Mouse (Mus musculus) ES-Bruce4 (cell line): ENCODE measurements around the gene Lrrc36. TPM values are rescaled to one million over a fixed set of nuclear protein-coding genes. Genes with fewer than 3 reads are reported as not detected.

Experiments used
- H3K27ac ChIP-seq: 2 replicates; pipeline ENCODE4 v1.5.1; 2012; ENCODE audit warnings: low read length, inconsistent platforms; ENCODE audit not compliant: insufficient read depth
- H3K27me3 ChIP-seq: 2 replicates; pipeline ENCODE4 v1.6.1; 2012; ENCODE audit warnings: mild to moderate bottlenecking, low read length, inconsistent platforms; ENCODE audit not compliant: control insufficient read depth, poor library complexity, insufficient read depth, severe bottlenecking
- H3K36me3 ChIP-seq: 2 replicates; pipeline ENCODE4 v1.6.1; 2012; ENCODE audit warnings: inconsistent platforms, mild to moderate bottlenecking, low read length, moderate library complexity; ENCODE audit not compliant: control insufficient read depth, poor library complexity, insufficient read depth, severe bottlenecking
- H3K4me1 ChIP-seq: one replicate; pipeline ENCODE4 v1.8.1; 2011; ENCODE audit warnings: low read length; ENCODE audit not compliant: control insufficient read depth, insufficient read depth
- H3K4me3 ChIP-seq: 2 replicates; pipeline ENCODE4 v1.5.1; 2011; ENCODE audit warnings: low read depth, mild to moderate bottlenecking, low read length
- H3K9ac ChIP-seq: 2 replicates; pipeline ENCODE4 v1.6.1; 2012; ENCODE audit warnings: low read depth, mild to moderate bottlenecking, inconsistent platforms; ENCODE audit not compliant: poor library complexity, severe bottlenecking
- H3K9me3 ChIP-seq: replicated peaks from 2 replicates; pipeline ENCODE4 v1.6.1; 2012; ENCODE audit warnings: mild to moderate bottlenecking, low read length, inconsistent platforms; ENCODE audit not compliant: control insufficient read depth, poor library complexity, insufficient read depth, severe bottlenecking
- CTCF ChIP-seq: IDR thresholded peaks from one replicate; pipeline ENCODE4 v1.8.1; 2011; ENCODE audit warnings: low read depth, low read length
- EP300 ChIP-seq: IDR thresholded peaks from 2 replicates; pipeline ENCODE4 v1.6.1; 2011; ENCODE audit warnings: low read depth, low read length; ENCODE audit not compliant: insufficient read depth
- POLR2A ChIP-seq: IDR thresholded peaks from one replicate; pipeline ENCODE4 v1.8.1; 2011; ENCODE audit warnings: low read length; ENCODE audit not compliant: insufficient read depth
- polyA plus RNA-seq: library from polyadenylated mRNA; stranded (reverse); fragments of >200 nt; gene quantifications from 2 replicates; pipeline ENCODE4 v1.2.4, GENCODE M21; 2011; ENCODE audit warnings: low read depth; ENCODE audit not compliant: missing spikeins, insufficient read depth, insufficient read length

Gene Lrrc36
- polyA plus RNA-seq, 1 experiment, result 1.3 TPM

GRCm38 (mm10) chr8:105441433-105441832 is 28.1 kb downstream of the Lrrc36 start:
- Histone ChIP-seq H3K9me3 (no peaks in the 10 kb centered on the region), H3K36me3 (no peaks in the 10 kb centered on the region), H3K27me3 (no peaks in the 10 kb centered on the region), H3K4me1 (no peaks in the 10 kb centered on the region), H3K9ac (no peak overlapping the region), H3K4me3 (no peak overlapping the region), H3K27ac (no peak overlapping the region)
- TF ChIP-seq POLR2A (no peak), CTCF (peak; percentile 74), EP300 (no peak)

DNA sequence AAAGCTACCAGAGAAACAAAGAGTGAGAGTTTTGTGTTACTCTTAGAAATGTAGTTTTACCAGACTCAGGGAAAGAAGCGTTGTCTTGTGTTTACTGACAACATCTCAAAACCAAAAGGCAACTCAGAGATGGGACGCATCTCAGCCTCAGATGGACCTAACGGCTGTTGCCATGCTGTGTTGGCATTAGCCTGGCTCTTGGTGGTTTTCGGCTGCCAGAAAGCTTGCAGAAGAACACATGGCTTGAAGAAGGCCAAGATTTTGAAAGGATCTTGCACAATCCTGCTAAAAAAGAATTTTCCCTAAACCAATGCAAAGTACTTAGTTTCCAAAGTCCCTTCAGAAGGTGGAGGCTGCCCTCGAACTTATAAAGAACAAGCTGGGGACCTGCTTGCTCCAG is 29.3 kb downstream of the Lrrc36 start:
- no peak overlapping the region for H3K9ac ChIP-seq
- H3K27me3 ChIP-seq, result no peaks in the 10 kb centered on the region
- no peak overlapping the region for H3K4me3 ChIP-seq
- no peaks in the 10 kb centered on the region for H3K9me3 ChIP-seq
- no peak for TF ChIP-seq EP300
- TF ChIP-seq POLR2A, result no peak
- no peak for TF ChIP-seq CTCF
- H3K36me3 ChIP-seq, result no peaks in the 10 kb centered on the region
- H3K27ac ChIP-seq, result no peak overlapping the region
- H3K4me1 ChIP-seq, result no peaks in the 10 kb centered on the region

GRCm38 (mm10) chr8:105445296-105446126 is 32.1 kb downstream of the Lrrc36 start:
- Histone ChIP-seq H3K27ac (no peak overlapping the region), H3K36me3 (no peaks in the 10 kb centered on the region), H3K4me3 (no peak overlapping the region), H3K27me3 (no peaks in the 10 kb centered on the region), H3K9me3 (no peaks in the 10 kb centered on the region), H3K9ac (no peak overlapping the region), H3K4me1 (no peaks in the 10 kb centered on the region)
- TF ChIP-seq EP300, result no peak
- TF ChIP-seq POLR2A, result no peak
- TF ChIP-seq CTCF, result no peak

DNA sequence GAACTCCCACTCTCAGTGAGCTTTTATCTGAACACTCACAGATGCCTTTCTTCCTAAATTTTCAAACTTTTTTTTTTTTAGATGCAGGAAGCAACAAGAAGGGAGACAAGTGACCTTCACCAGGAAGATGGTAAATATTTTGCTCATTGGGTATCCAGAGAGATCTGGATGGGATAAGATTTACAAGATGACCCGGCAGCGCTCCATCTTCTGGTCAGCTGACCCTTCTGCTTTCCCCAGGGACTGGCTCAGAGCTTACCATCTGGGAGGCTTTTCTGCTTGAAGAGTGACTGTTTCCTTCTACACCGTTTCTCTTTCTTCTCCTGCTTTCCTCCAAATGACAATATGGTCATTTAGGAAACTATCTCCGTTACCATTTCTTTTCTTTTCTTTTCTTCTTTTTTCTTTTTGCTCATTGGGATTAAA is 32.8 kb downstream of the Lrrc36 start:
- Histone ChIP-seq H3K4me3 (no peak overlapping the region), H3K27ac (no peak overlapping the region), H3K9me3 (no peaks in the 10 kb centered on the region), H3K9ac (no peak overlapping the region), H3K36me3 (no peaks in the 10 kb centered on the region), H3K27me3 (no peaks in the 10 kb centered on the region), H3K4me1 (no peaks in the 10 kb centered on the region)
- no peak for TF ChIP-seq POLR2A

DNA sequence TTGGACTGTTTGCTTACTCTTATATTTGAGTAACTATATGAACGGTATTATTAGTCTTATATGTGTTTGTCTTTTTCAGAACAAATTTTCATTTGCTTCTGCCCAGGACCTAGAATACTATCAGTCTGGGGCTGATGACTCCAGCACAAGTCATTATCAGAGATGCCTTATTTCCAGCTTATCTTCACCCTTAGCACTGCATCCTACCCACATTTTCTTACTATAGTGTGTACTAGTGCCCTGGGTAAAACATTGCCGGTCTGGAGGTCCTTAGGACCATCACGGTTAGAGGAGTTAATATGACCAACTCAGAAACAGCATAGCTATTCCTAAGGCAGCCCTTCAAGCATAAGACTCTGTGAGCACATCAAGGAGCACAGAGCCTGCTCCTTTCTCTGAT is 34.8 kb downstream of the Lrrc36 start:
- TF ChIP-seq EP300, result no peak
- H3K27ac ChIP-seq, result no peak overlapping the region
- no peaks in the 10 kb centered on the region for H3K36me3 ChIP-seq

DNA sequence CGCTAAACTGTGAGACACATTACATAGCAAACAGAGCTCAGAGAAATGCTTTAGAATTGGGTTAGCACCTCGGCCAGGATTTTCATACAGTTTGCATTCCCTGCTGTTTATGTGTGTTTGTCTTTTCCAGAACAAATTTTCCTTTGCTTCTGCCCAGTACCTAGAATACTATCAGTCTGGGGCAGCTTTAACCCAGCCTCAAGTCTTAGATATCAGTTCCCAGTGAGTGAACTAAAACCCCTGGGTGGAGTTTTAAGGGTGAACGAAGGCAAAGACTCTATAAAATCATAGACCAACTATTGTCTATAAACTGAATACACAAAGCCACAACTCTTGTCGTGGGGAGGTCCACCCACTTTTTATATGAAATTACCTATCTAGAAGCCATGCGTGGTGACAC is 35.2 kb downstream of the Lrrc36 start:
- no peak overlapping the region for H3K27ac ChIP-seq

More for the DNA sequence above, 34.8 kb downstream of the Lrrc36 start:
- H3K4me3 ChIP-seq, result no peak overlapping the region
- no peaks in the 10 kb centered on the region for H3K9me3 ChIP-seq
- no peak overlapping the region for H3K9ac ChIP-seq
- H3K4me1 ChIP-seq, result no peaks in the 10 kb centered on the region
- H3K27me3 ChIP-seq, result no peaks in the 10 kb centered on the region

More for the DNA sequence above, 35.2 kb downstream of the Lrrc36 start:
- Histone ChIP-seq H3K36me3 (no peaks in the 10 kb centered on the region), H3K9ac (no peak overlapping the region), H3K4me1 (no peaks in the 10 kb centered on the region), H3K9me3 (no peaks in the 10 kb centered on the region), H3K27me3 (no peaks in the 10 kb centered on the region), H3K4me3 (no peak overlapping the region)
- TF ChIP-seq POLR2A (no peak), EP300 (no peak), CTCF (no peak)
